Mouse (Mus musculus): ENCODE data around the gene Sptbn4.

Sptbn4 gene

GRCm38 (mm10) chr7:27474490-27474954, 27.0 kb upstream of the Sptbn4 start:
- peak; percentile 98 for DNase-seq (ENCODE audit: low read depth, low spot score)

GRCm38 (mm10) chr7:27473835-27474489, 26.5 kb upstream of the Sptbn4 start:
- DNase-seq (ENCODE audit: low read depth, low spot score), result no peak

- peak; percentile 96 for DNase-seq (ENCODE audit: low read depth, low spot score)
Observed at GRCm38 (mm10) chr7:27473156-27473834, 25.8 kb upstream of the Sptbn4 start, which contains the start of gene Sertad3. TSS of gene Sertad3 (plus strand) at chr7:27473768.

GRCm38 (mm10) chr7:27472596-27472995, 25.1 kb upstream of the Sptbn4 start:
- DNase-seq (ENCODE audit: low read depth, low spot score), result no peak

- no peak for DNase-seq (ENCODE audit: low read depth, low spot score)
Observed at GRCm38 (mm10) chr7:27471390-27472120, 24.1 kb upstream of the Sptbn4 start.

- DNase-seq (ENCODE audit: low read depth, low spot score), result no peak
Observed at GRCm38 (mm10) chr7:27467648-27468047, 20.2 kb upstream of the Sptbn4 start.

- no peak for DNase-seq (ENCODE audit: low read depth, low spot score)
Observed at GRCm38 (mm10) chr7:27460477-27460876, 13.0 kb upstream of the Sptbn4 start.

GRCm38 (mm10) chr7:27459640-27460039, 12.2 kb upstream of the Sptbn4 start:
- DNase-seq (ENCODE audit: low read depth, low spot score), result no peak

GRCm38 (mm10) chr7:27458614-27459013, 11.1 kb upstream of the Sptbn4 start:
- no peak for DNase-seq (ENCODE audit: low read depth, low spot score)

- no peak for DNase-seq (ENCODE audit: low read depth, low spot score)
Observed at GRCm38 (mm10) chr7:27455273-27455672, 7.8 kb upstream of the Sptbn4 start.

GRCm38 (mm10) chr7:27454461-27455121, 7.1 kb upstream of the Sptbn4 start:
- DNase-seq (ENCODE audit: low read depth, low spot score), result peak; percentile 58

GRCm38 (mm10) chr7:27452206-27452770, 4.8 kb upstream of the Sptbn4 start:
- DNase-seq (ENCODE audit: low read depth, low spot score), result no peak

GRCm38 (mm10) chr7:27451359-27451758, 3.9 kb upstream of the Sptbn4 start:
- DNase-seq (ENCODE audit: low read depth, low spot score), result no peak

- peak; percentile 83 for DNase-seq (ENCODE audit: low read depth, low spot score)
Observed at GRCm38 (mm10) chr7:27449256-27449862, 1.9 kb upstream of the Sptbn4 start.

GRCm38 (mm10) chr7:27448421-27449206, 1.1 kb upstream of the Sptbn4 start:
- DNase-seq (ENCODE audit: low read depth, low spot score), result peak; percentile 82

- no peak for DNase-seq (ENCODE audit: low read depth, low spot score)
Observed at GRCm38 (mm10) chr7:27446521-27447418, 716 bp downstream of the Sptbn4 start.

- DNase-seq (ENCODE audit: low read depth, low spot score), result no peak
Observed at GRCm38 (mm10) chr7:27446051-27446450, 1.4 kb downstream of the Sptbn4 start.

GRCm38 (mm10) chr7:27440014-27440413, 7.5 kb downstream of the Sptbn4 start:
- DNase-seq (ENCODE audit: low read depth, low spot score), result no peak

GRCm38 (mm10) chr7:27437544-27437943, 9.9 kb downstream of the Sptbn4 start:
- peak; percentile 61 for DNase-seq (ENCODE audit: low read depth, low spot score)

All from c-Kit-negative CD71-positive TER-119-positive erythroid progenitor cells, embryonic 14.5 days (primary cell).